ENCODE assay signal across 28 mouse cellular contexts in the genomic region with DNA sequence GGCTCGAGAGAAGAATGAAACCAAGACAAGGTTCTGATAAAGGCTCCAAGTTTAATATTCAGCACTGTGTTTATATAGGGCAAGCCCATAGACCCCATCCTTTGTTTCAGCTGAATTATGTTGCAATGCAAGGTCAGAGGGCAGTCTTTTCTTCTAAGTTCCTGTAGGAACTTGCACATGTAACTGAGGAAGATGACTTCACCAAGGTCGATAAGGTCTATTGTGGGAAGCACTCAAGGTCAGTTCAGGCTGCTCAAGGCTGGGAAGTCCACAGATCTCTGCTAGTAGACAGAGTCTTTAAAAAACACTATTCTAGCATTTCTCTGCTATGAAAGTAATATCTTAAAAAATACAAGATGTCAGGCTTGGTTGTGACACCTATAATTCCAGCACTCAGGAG. TPM values are rescaled to one million over a fixed set of nuclear protein-coding genes. Genes with fewer than 3 reads are reported as not detected.
DNase-seq lines count a peak whose midpoint lies in the region; ATAC-seq and TF ChIP-seq lines count a peak whose summit lies in the region.
"Had no signal": no experiment of that assay in that cellular context is flagged by ENCODE, and none has a peak within 500 bp of the region (broad histone marks: within the 10 kb centered on the region; RNA-seq: fewer than 3 reads in every experiment).

No protein-coding gene starts in this region.

- H3K9ac ChIP-seq in heart, embryonic 15.5 days: no peak overlapping the region
- H3K9ac ChIP-seq in lung, embryonic 14.5 days: no peak overlapping the region
- H3K9ac ChIP-seq in lung, postnatal 0 days (replicated peaks; ENCODE audit: low read depth): no peak overlapping the region
- H3K9ac ChIP-seq in midbrain, embryonic 14.5 days (replicated peaks; ENCODE audit: low read length): no peak overlapping the region
- H3K9ac ChIP-seq: embryonic facial prominence, embryonic 15.5 days; forebrain, embryonic 12.5 days; forebrain, postnatal 0 days; heart, embryonic 13.5 days; hindbrain, embryonic 13.5 days; limb, embryonic 15.5 days; lung, embryonic 15.5 days; neural tube, embryonic 12.5 days had no signal

- no peak for TF ChIP-seq CTCF in lung, embryonic 14.5 days (IDR thresholded peaks at IDR 0.05; ENCODE audit: low read depth)
- no peak for TF ChIP-seq CTCF in lung, postnatal 0 days (IDR thresholded peaks at IDR 0.05)

- no peak overlapping the region for H3K27ac ChIP-seq in heart, embryonic 15.5 days
- H3K27ac ChIP-seq in lung, embryonic 14.5 days (ENCODE audit: low read depth): no peak overlapping the region
- H3K27ac ChIP-seq in lung, postnatal 0 days (ENCODE audit: low read length): no peak overlapping the region
- H3K27ac ChIP-seq in midbrain, embryonic 14.5 days (replicated peaks; ENCODE audit: low read depth, low read length): no peak overlapping the region
- H3K27ac ChIP-seq: embryonic facial prominence, embryonic 10.5 days; embryonic facial prominence, embryonic 15.5 days; forebrain, embryonic 12.5 days; heart, adult 2 months; heart, embryonic 13.5 days; hindbrain, embryonic 13.5 days; limb, embryonic 10.5 days; limb, embryonic 15.5 days; lung, embryonic 15.5 days; neural tube, embryonic 12.5 days had no signal

- no peak overlapping the region for H3K4me2 ChIP-seq in heart, embryonic 15.5 days
- no peak overlapping the region for H3K4me2 ChIP-seq in lung, embryonic 14.5 days
- H3K4me2 ChIP-seq in lung, postnatal 0 days (replicated peaks; ENCODE audit: low read depth, low read length): no peak overlapping the region
- no peak overlapping the region for H3K4me2 ChIP-seq in midbrain, embryonic 14.5 days (ENCODE audit: low read length)
- H3K4me2 ChIP-seq: embryonic facial prominence, embryonic 15.5 days; forebrain, embryonic 12.5 days; heart, embryonic 13.5 days; hindbrain, embryonic 13.5 days; limb, embryonic 15.5 days; lung, embryonic 15.5 days; midbrain, embryonic 11.5 days; neural tube, embryonic 12.5 days had no signal

- no peak for DNase-seq in heart, postnatal 10 days
- DNase-seq in lung, embryonic 14.5 days: peak; percentile 11
- no peak for DNase-seq in lung, postnatal 0 days (ENCODE audit: low spot score)
- DNase-seq in R1 (ENCODE audit: low read depth, low spot score): peak; percentile 4
- DNase-seq in adrenal gland, postnatal 36 days: peak; percentile 23 to 37
- DNase-seq in midbrain, embryonic 14.5 days: no peak
- DNase-seq: B cell, adult 2 months; cerebellum, adult 11-12 months; cerebellum, postnatal 10 days; forebrain, postnatal 0 days; heart, adult 2 months; heart, postnatal 36 days; kidney, adult 11 months; kidney, postnatal 14 days; layer of hippocampus, adult 9-11 months; lung, postnatal 36 days had no signal

- WGBS in heart, embryonic 15.5 days: 61% methylated on average over 2 of the region's 2 CpGs
- 76% methylated on average over 2 of the region's 2 CpGs for WGBS in lung, embryonic 14.5 days
- WGBS in lung, postnatal 0 days: 50% methylated on average over 2 of the region's 2 CpGs
- 79% methylated on average over 2 of the region's 2 CpGs for WGBS in midbrain, embryonic 14.5 days

- peak; percentile 62 for ATAC-seq in heart, embryonic 15.5 days (replicated peaks; ENCODE audit: insufficient number of reproducible peaks, insufficient read depth, low FRiP score, low read depth)
- no peak for ATAC-seq in lung, embryonic 14.5 days (ENCODE audit: insufficient read depth)
- ATAC-seq in lung, postnatal 0 days: no peak
- no peak for ATAC-seq in midbrain, embryonic 14.5 days (ENCODE audit: low FRiP score, low TSS enrichment)
- ATAC-seq: forebrain, postnatal 0 days had no signal

- H3K4me1 ChIP-seq in heart, embryonic 15.5 days (replicated peaks): no peaks in the 10 kb centered on the region
- no peaks in the 10 kb centered on the region for H3K4me1 ChIP-seq in lung, embryonic 14.5 days (ENCODE audit: insufficient read depth)
- no peaks in the 10 kb centered on the region for H3K4me1 ChIP-seq in lung, postnatal 0 days (ENCODE audit: insufficient read depth, low read depth, low read length)
- H3K4me1 ChIP-seq in midbrain, embryonic 14.5 days (ENCODE audit: control insufficient read depth, insufficient read depth, low read length): no peaks in the 10 kb centered on the region
- H3K4me1 ChIP-seq: embryonic facial prominence, embryonic 10.5 days; embryonic facial prominence, embryonic 15.5 days; forebrain, embryonic 12.5 days; heart, embryonic 13.5 days; hindbrain, embryonic 13.5 days; limb, embryonic 10.5 days; limb, embryonic 15.5 days; lung, embryonic 15.5 days; neural tube, embryonic 12.5 days had no signal

- H3K9me3 ChIP-seq in heart, embryonic 15.5 days (replicated peaks): no peaks in the 10 kb centered on the region
- H3K9me3 ChIP-seq in lung, embryonic 14.5 days (ENCODE audit: low read depth, low read length): no peaks in the 10 kb centered on the region
- no peaks in the 10 kb centered on the region for H3K9me3 ChIP-seq in lung, postnatal 0 days (ENCODE audit: low read length)
- H3K9me3 ChIP-seq in midbrain, embryonic 14.5 days (ENCODE audit: control insufficient read depth, low read length): no peaks in the 10 kb centered on the region
- H3K9me3 ChIP-seq: embryonic facial prominence, embryonic 10.5 days; embryonic facial prominence, embryonic 15.5 days; forebrain, embryonic 12.5 days; heart, embryonic 13.5 days; hindbrain, embryonic 13.5 days; limb, embryonic 10.5 days; limb, embryonic 15.5 days; lung, embryonic 15.5 days; neural tube, embryonic 12.5 days had no signal

- TF ChIP-seq EP300 in lung, postnatal 0 days (IDR thresholded peaks at IDR 0.05): no peak

- H3K27me3 ChIP-seq in heart, embryonic 15.5 days: no peaks in the 10 kb centered on the region
- H3K27me3 ChIP-seq in lung, embryonic 14.5 days (ENCODE audit: insufficient read depth, low read length): no peaks in the 10 kb centered on the region
- no peaks in the 10 kb centered on the region for H3K27me3 ChIP-seq in lung, postnatal 0 days (replicated peaks; ENCODE audit: insufficient read depth, low read length)
- no peaks in the 10 kb centered on the region for H3K27me3 ChIP-seq in midbrain, embryonic 14.5 days (ENCODE audit: control insufficient read depth, insufficient read depth, low read length)
- H3K27me3 ChIP-seq: embryonic facial prominence, embryonic 15.5 days; forebrain, embryonic 12.5 days; heart, embryonic 13.5 days; hindbrain, embryonic 13.5 days; limb, embryonic 15.5 days; lung, embryonic 15.5 days; neural tube, embryonic 12.5 days had no signal

- intact Hi-C loops in heart, postnatal 10 days (cut with DNase I): no loop called here

- H3K36me3 ChIP-seq in heart, embryonic 15.5 days: no peaks in the 10 kb centered on the region
- no peaks in the 10 kb centered on the region for H3K36me3 ChIP-seq in lung, embryonic 14.5 days (ENCODE audit: insufficient read depth)
- no peaks in the 10 kb centered on the region for H3K36me3 ChIP-seq in lung, postnatal 0 days (ENCODE audit: insufficient read depth, low read length)
- H3K36me3 ChIP-seq in midbrain, embryonic 14.5 days (ENCODE audit: control insufficient read depth, insufficient read depth, low read length): no peaks in the 10 kb centered on the region
- H3K36me3 ChIP-seq: embryonic facial prominence, embryonic 10.5 days; embryonic facial prominence, embryonic 15.5 days; forebrain, embryonic 12.5 days; heart, embryonic 13.5 days; hindbrain, embryonic 13.5 days; limb, embryonic 10.5 days; limb, embryonic 15.5 days; lung, embryonic 15.5 days; neural tube, embryonic 12.5 days had no signal

- H3K4me3 ChIP-seq in heart, embryonic 15.5 days: no peak overlapping the region
- H3K4me3 ChIP-seq in lung, embryonic 14.5 days (ENCODE audit: low read depth, low read length): no peak overlapping the region
- no peak overlapping the region for H3K4me3 ChIP-seq in lung, postnatal 0 days (ENCODE audit: low read depth, low read length)
- H3K4me3 ChIP-seq in midbrain, embryonic 14.5 days (replicated peaks; ENCODE audit: low read depth, low read length): no peak overlapping the region
- H3K4me3 ChIP-seq: embryonic facial prominence, embryonic 10.5 days; embryonic facial prominence, embryonic 15.5 days; forebrain, embryonic 12.5 days; heart, adult 2 months; heart, embryonic 13.5 days; hindbrain, embryonic 13.5 days; limb, embryonic 10.5 days; limb, embryonic 15.5 days; lung, embryonic 15.5 days; myocyte; neural tube, embryonic 12.5 days had no signal

RNA-seq across cellular contexts. Expression of gene Ccdc88a, which starts 38.0 kb away (rescaled TPM):
- polyA plus RNA-seq in heart, embryonic 15.5 days (2015; fragmentation: Nextera tagmentation; extraction: Ambion mirVana): 23.0 and 23.6 TPM in 2 replicates
- 10 to 100 TPM; 18.6 to 19.5 TPM for total RNA-seq in heart, postnatal 10 days (2021)
- polyA plus RNA-seq in lung, embryonic 14.5 days (2014; fragmentation: Nextera tagmentation; extraction: Ambion mirVana): 33.7 and 35.4 TPM in 2 replicates
- polyA plus RNA-seq in lung, postnatal 0 days (2015; fragmentation: Nextera tagmentation; extraction: Ambion mirVana): 13.1 and 16.3 TPM in 2 replicates
- 10 to 100 TPM; 13.9 to 19.3 TPM for total RNA-seq in adrenal gland, postnatal 36 days (2021)
- polyA plus RNA-seq in midbrain, embryonic 14.5 days (2014; fragmentation: Nextera tagmentation; extraction: Ambion mirVana): 72.2 and 73.3 TPM in 2 replicates

Comparison
In these comparisons a context has a peak if more than half of its experiments do, and no peak if none do; other contexts are left out.
1. DNase-seq: peak in lung, embryonic 14.5 days (single experiment), R1 (single experiment) and adrenal gland, postnatal 36 days (2 of 2); none in heart, postnatal 10 days (0 of 2), lung, postnatal 0 days (single experiment) and midbrain, embryonic 14.5 days (single experiment).